Mouse (Mus musculus) adrenal gland, postnatal 14 days (tissue): ENCODE measurements around the gene Higd1a. TPM values are rescaled to one million over a fixed set of nuclear protein-coding genes. Genes with fewer than 3 reads are reported as not detected.

ENCODE experiments used
- DNase-seq: peaks from one replicate; pipeline ENCODE4 v3.0.0; 2021; ENCODE audit warnings: mixed read lengths
- long read RNA-seq, 2 experiments: library from polyadenylated mRNA; stranded (forward); transcript quantifications; one replicate each; pipeline ENCODE4 v2.0.0; 2021
- total RNA-seq: library from RNA; stranded (reverse); gene quantifications from 2 replicates; pipeline ENCODE4 v1.2.3, GENCODE M21; 2021

Higd1a gene
- total RNA-seq, result 112 and 114 TPM in 2 replicates
- long read RNA-seq, experiment 1, transcript Higd1a-201 (4 exons, 2,232 nt), result major isoform, 227 of 254 reads
- long read RNA-seq, experiment 1, transcript Higd1a-205 (3 exons, 1,980 nt), result minor isoform, 5 of 254 reads
- long read RNA-seq, experiment 1, partial matches to known transcripts, result 2 of 254 reads
- long read RNA-seq, experiment 1, other reads (novel, unspliced or antisense), result 20 of 254 reads
- long read RNA-seq, experiment 2, transcript Higd1a-201 (4 exons, 2,232 nt), result major isoform, 250 of 284 reads
- long read RNA-seq, experiment 2, partial matches to known transcripts, result 4 of 284 reads
- long read RNA-seq, experiment 2, other reads (novel, unspliced or antisense), result 27 of 284 reads

DNA sequence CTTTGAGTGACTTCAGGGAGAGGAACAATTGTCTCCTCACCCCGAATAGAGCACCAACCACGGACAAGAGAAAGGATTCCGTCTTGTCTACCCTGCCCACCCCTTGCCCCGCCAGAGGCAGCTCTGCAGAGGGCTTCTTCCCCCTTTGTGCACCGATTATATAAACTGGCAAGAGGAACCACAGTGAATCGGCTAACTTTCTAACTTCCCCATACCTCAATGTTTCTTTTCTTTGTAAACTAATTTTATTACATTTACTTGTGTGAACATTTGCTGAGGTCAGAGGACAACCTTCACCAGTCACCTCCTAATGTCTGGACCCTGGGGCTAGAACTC is at the start of gene Higd1a:
Gene Higd1a (minus strand): TSS at position 210 of the 336 bp plus-strand sequence.
- DNase-seq, result no peak

DNA sequence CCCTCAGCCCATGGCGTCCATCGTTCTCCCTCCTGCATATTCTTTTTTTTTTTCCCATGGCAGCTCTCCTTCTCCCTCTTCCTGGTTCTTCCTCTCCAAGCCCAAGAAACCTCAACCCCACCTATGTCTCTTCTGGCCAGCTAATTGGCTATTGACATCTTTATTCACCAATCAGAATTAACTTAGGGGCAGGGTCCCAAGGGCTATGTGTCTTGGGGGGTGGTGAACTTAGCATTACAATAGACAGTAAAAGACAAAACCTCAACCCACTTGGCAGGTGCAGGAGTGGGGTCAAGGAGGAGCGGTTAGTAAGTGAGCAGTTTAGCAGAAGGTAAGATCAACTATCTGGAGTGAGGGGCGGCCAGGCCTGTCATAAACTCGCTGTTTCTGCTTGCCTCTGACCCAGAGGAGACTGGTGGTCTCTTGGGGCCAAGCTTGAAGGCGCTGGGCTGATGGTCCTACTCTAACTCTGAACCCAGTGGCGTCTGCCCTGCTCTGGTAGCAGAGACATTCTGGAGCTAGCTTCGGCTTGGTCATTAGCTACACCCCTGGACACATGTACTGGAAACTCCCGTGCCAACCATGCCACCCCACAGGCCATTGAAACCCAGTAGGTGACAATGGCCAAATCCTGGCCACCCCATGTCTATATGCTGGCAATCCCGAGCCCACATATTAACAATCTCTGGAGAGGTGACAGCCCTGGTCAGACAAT is 49.4 kb upstream of the Higd1a start:
- DNase-seq, result peak; percentile 2

DNA sequence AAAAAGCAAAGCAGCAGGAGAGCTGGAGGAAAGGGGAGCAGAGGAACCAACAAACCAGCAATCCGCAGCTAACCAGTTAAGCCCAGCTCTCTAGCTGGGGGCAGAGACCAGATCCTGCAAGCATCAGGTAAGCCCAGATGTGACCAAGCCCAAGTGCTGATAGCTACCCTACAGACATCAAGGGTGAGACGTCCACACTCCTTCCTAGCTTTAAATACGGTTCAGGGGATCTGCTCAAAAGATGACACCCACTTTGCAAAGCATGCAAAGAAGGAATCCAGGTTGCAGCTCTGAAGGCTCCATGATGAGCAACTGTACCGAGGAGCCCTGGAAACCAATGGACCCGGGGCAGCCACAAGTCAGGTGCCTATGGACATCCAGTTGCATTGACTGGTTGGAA is 48.3 kb upstream of the Higd1a start:
- peak; percentile 1 for DNase-seq

DNA sequence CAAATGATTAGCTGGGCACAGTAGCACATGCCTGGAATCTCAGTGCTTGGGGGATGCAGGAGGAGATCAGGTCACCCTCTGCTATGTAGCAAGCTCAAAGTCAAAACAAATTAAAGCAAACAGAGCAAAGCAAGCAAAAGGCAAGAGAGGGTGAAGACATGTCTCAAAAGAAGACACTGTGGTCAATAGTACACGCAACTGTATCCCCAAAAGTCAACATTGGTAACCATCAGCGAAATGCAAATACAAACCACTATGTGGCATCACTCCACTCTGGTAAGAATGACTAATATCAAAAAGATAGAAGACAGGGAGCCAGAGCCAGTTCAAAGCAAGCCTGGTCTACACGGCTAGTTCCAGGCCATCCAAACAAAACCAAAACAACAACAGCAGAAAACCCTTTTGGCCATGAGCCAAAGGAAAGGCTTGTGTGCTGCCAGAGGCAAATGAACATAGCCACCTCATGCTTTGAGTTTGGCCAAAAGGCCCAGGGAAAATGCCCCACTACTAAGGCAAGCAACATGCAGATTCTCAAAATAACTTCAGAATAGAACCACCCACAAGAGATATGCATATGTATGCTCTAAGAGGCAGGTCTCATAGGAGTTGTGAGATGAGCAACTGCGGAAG is 47.5 kb upstream of the Higd1a start:
- peak; percentile 16 for DNase-seq

- DNase-seq, result peak; percentile 1
Measured at GRCm38 (mm10) chr9:121904946-121905345, 46.8 kb upstream of the Higd1a start.

DNA sequence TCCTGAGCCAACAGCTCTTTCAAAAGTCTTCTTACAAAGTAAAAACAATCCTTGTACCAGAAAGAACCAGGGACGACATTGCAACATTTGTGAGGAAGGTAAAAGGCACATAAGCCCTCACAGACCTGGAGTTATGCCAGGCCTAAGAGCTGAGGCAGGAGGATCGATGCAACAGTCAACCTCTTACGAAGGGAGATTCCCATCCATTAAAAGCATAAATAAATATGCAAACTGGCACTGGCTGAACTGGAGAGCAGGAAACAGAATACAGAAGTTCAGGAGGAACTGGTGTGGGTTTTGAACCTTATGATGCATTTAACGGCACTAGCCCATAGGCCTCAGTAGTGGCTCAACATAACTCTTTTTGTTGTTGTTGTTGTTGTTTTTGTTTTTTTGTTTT is 46.2 kb upstream of the Higd1a start:
- DNase-seq, result no peak

- DNase-seq, result peak; percentile 62
Measured at GRCm38 (mm10) chr9:121903476-121904305, 45.5 kb upstream of the Higd1a start.

GRCm38 (mm10) chr9:121901710-121902700 is 43.8 kb upstream of the Higd1a start:
- peak; percentile 3 for DNase-seq

DNA sequence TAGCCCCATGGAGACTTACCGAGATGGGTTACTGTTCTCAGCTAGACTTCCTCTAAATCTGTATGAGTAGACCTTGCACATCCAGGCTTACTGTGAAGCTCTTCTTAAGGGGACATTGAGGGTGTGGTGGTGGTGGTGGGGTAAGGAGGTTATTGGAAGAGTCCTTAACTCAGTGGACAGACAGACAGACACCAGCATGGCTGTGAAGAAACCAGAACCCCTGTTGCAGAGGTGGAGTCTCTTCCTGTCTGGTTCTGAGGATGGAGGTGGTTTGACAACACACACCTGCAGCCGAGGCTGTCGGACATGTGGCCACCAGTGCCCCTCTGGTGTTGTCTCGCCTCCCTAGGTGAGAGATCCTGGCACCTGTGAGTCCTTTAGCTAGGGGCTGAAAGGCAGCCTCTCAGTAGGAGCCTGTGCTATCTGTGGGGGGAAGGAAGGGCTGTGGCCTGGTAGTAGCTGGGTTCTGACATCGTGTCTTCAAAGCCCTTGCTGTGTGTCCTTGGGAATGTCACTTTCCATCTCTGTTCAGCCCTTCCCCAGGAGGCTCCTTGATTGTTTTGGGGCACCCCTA is 42.2 kb upstream of the Higd1a start:
- DNase-seq, result peak; percentile 2

GRCm38 (mm10) chr9:121899306-121899705 is 41.1 kb upstream of the Higd1a start:
- DNase-seq, result peak; percentile 2

GRCm38 (mm10) chr9:121898245-121898644 is 40.1 kb upstream of the Higd1a start, which contains the start of gene Ackr2:
Gene Ackr2, plus strand, starts transcription at chr9:121898355.
- DNase-seq, result peak; percentile 18

DNA sequence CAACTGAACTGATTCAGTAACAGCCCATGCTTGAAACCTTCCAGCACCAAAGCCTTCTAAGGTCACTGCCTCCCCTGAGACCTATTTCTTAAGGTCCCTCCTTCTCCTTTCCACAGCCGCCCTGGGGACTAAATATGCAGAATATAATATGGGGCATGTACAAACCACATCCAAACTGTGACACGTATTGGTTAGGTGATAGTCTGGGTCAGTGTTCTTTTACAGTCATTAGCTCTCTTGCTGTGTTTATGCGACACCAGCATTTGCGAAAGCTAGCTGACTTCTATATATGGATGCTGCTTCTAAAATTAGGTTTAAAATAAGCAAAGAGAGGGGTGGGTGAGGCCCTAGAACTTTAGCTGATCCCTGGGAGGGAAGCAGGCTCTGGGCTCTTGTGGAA is 38.7 kb upstream of the Higd1a start:
- DNase-seq, result peak; percentile 34

- peak; percentile 6 for DNase-seq
Measured at GRCm38 (mm10) chr9:121895392-121895993, 37.3 kb upstream of the Higd1a start.

GRCm38 (mm10) chr9:121894447-121894846 is 36.3 kb upstream of the Higd1a start:
- DNase-seq, result peak; percentile 3

DNA sequence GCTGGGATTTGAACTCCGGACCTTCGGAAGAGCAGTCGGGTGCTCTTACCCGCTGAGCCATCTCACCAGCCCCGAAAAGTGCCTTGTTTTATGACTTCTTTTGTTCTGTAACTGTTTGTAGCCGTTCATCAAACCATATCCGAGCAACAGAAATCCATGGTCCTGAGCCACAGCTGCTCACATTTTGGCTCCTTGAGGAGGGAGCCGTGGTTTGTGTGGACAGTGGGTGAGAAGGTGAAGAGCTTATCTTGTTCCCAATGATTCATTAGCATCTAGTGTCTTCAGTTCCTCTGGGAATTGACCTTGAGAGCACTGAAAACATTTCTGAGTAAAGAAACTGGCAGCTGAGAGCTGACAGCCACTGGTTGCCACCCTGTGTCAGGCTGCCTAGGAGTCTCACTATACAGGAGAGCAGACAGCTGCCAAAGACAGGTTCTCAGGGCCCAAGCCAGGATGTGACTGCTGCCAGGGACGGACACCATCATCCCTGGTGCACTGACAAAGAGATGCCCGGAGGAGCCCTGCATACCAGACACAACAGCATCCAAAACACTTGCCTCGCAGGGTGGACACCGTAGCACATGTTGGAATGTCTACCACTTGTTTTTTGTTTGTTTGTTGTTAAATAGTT is 34.0 kb upstream of the Higd1a start:
- peak; percentile 52 for DNase-seq

- DNase-seq, result peak; percentile 3
Measured at GRCm38 (mm10) chr9:121891301-121891700, 33.1 kb upstream of the Higd1a start.

DNA sequence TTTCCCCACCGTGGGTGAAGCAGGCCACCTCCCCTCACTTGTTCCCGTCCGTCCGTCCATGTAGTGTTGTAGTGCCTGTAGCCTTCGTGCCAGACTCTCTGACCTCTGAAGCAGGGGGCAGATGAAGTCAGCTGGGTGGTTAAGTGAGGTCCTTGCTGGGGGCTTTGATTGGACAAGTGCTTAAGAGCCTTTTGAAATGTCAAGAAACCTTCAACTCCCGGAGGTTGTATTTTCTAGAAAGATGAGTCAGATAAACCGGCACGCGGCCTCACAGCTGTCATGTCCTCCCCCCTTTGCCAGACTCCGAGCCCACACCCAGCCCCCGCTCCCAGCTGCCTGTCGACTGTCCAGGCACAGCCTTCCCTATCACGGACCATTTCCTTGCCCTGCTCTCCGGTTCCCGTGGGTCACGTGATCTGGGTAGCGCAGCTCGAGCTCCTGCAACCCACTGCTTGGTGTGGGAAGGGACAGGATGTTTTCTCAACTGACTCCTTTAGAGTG is 32.3 kb upstream of the Higd1a start:
- peak; percentile 90 for DNase-seq

GRCm38 (mm10) chr9:121889927-121890440 is 31.8 kb upstream of the Higd1a start:
- peak; percentile 63 for DNase-seq

GRCm38 (mm10) chr9:121882015-121882457 is 23.9 kb upstream of the Higd1a start:
- DNase-seq, result peak; percentile 32
